Mouse (Mus musculus) myocyte (in vitro differentiated cells): Measurements from ENCODE around the gene Espn. TPM values are rescaled to one million over a fixed set of nuclear protein-coding genes. Genes with fewer than 3 reads are reported as not detected.

Experiments
- H3K27me3 ChIP-seq: one replicate; pipeline ENCODE4 v1.6.1; 2011; ENCODE audit not compliant: control insufficient read depth, insufficient read depth, insufficient read length
- H3K36me3 ChIP-seq: one replicate; pipeline ENCODE4 v1.6.1; 2011; ENCODE audit not compliant: control insufficient read depth, insufficient read depth
- H3K4me2 ChIP-seq: one replicate; pipeline ENCODE4 v1.6.1; 2011; ENCODE audit warnings: low read depth, control low read depth
- H3K4me3 ChIP-seq: one replicate; pipeline ENCODE4 v1.5.1; 2011; ENCODE audit warnings: mild to moderate bottlenecking, control low read depth, moderate library complexity
- H3K79me2 ChIP-seq: one replicate; pipeline ENCODE4 v1.6.1; 2011; ENCODE audit not compliant: control insufficient read depth, insufficient read depth
- H3ac ChIP-seq: one replicate; pipeline ENCODE4 v1.6.1; 2011; ENCODE audit not compliant: control insufficient read depth, insufficient read length
- CEBPB ChIP-seq: IDR thresholded peaks from 2 replicates; pipeline ENCODE4 v1.6.1; 2011; ENCODE audit warnings: mild to moderate bottlenecking, moderate library complexity; ENCODE audit not compliant: poor library complexity, insufficient read depth, severe bottlenecking
- E2F4 ChIP-seq: IDR thresholded peaks from one replicate; pipeline ENCODE4 v1.6.1; 2011; ENCODE audit warnings: mild to moderate bottlenecking, control low read depth, moderate library complexity; ENCODE audit not compliant: insufficient read depth
- MAX ChIP-seq: IDR thresholded peaks from one replicate; pipeline ENCODE4 v1.6.1; 2011; ENCODE audit warnings: low read depth, mild to moderate bottlenecking, control low read depth
- MYOD1 ChIP-seq, 3 experiments: IDR thresholded peaks; one replicate each; pipeline ENCODE4 v1.6.1; 2011; ENCODE audit warnings: control low read depth in 2 of 3, low read depth in 2 of 3, mild to moderate bottlenecking in 2 of 3, moderate library complexity in 1 of 3; ENCODE audit not compliant: insufficient read length in 2 of 3, control insufficient read depth in 1 of 3
- MYOG ChIP-seq, 3 experiments: IDR thresholded peaks; one replicate each; pipeline ENCODE4 v1.6.1; 2011; ENCODE audit warnings: control low read depth in 2 of 3, low read depth in 2 of 3, mild to moderate bottlenecking in 2 of 3; ENCODE audit not compliant: insufficient read length in 2 of 3, control insufficient read depth in 1 of 3, insufficient read depth in 1 of 3
- POLR2A ChIP-seq: IDR thresholded peaks from one replicate; pipeline ENCODE4 v1.6.1; 2011; ENCODE audit warnings: low read depth, mild to moderate bottlenecking, control low read depth, moderate library complexity; ENCODE audit not compliant: insufficient read length
- POLR2AphosphoS2 ChIP-seq: IDR thresholded peaks from one replicate; pipeline ENCODE4 v1.6.1; 2011; ENCODE audit warnings: low read depth, control low read depth; ENCODE audit not compliant: insufficient read length
- REST ChIP-seq: IDR thresholded peaks from one replicate; pipeline ENCODE4 v1.6.1; 2011; ENCODE audit warnings: mild to moderate bottlenecking, control low read depth, moderate library complexity; ENCODE audit not compliant: insufficient read depth, insufficient read length
- SRF ChIP-seq: IDR thresholded peaks from one replicate; pipeline ENCODE4 v1.6.1; 2011; ENCODE audit warnings: low read depth; ENCODE audit not compliant: control insufficient read depth, insufficient read length
- TCF12 ChIP-seq: IDR thresholded peaks from one replicate; pipeline ENCODE4 v1.6.1; 2011; ENCODE audit warnings: mild to moderate bottlenecking, control low read depth; ENCODE audit not compliant: poor library complexity, insufficient read depth, severe bottlenecking
- TCF3 ChIP-seq: IDR thresholded peaks from one replicate; pipeline ENCODE4 v1.6.1; 2011; ENCODE audit warnings: low read depth, control low read depth; ENCODE audit not compliant: insufficient read length
- USF1 ChIP-seq: IDR thresholded peaks from one replicate; pipeline ENCODE4 v1.6.1; 2011; ENCODE audit warnings: low read depth, mild to moderate bottlenecking, control low read depth, moderate library complexity
- polyA plus RNA-seq: library from polyadenylated mRNA; unstranded; fragments of >200 nt; fragmentation: generic; extraction: Trizol; gene quantifications from one replicate; pipeline ENCODE4 v1.2.1, GENCODE M21; 2012; ENCODE audit warnings: missing spikeins

Espn gene
- polyA plus RNA-seq, 1 experiment: 0.65 TPM

DNA sequence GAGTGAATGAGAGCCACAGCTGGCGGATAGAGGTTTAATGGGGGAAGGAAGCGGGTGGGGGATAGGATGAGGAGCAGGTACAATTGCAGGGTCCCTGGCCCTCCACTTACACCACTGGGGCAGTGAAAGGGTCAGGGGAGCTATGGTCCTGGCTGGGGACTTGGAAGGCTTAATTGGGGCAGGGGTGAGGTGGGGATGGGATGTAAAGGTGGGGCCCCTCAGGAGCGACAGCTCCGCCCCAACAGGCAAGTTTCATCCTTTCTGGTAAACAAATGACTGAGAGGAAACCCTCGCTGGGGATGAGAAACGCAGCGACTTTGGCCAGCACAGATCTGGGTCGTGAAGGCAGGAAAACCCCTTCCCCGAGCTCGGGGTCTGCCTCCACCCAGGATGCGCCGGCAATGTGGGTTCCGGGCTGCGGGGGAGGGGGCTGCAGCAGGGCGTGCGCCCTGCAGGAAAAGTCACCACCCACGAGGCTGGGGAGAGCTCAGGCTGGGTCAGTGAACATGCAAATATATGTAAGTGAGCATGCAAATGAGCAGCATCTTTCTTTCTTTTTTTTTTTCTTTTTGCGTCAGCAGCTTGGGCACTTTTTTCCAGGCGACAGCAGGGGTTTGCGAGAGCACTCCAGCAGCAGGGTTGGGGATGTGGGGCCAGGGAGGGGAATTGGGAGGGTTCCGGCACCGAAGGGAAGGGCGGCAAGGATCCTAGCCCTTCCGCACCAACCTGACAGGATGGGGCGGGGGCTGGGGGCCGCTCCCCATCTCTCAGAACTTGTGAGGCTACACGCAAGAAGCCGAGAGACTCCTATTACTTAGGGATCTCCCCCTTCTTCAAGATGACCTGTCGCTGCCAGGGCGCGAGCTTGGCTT lies 31.6 kb downstream of the Espn start:
- peaks cover 16% of the 10 kb centered on the region for H3K27me3 ChIP-seq
- H3K4me3 ChIP-seq: no peak overlapping the region
- no peaks in the 10 kb centered on the region for H3K79me2 ChIP-seq
- peaks cover 4% of the 10 kb centered on the region for H3K36me3 ChIP-seq
- peak; percentile 35 for TF ChIP-seq POLR2AphosphoS2
- TF ChIP-seq USF1: no peak
- H3ac ChIP-seq: no peak overlapping the region
- H3K4me2 ChIP-seq: no peak overlapping the region

DNA sequence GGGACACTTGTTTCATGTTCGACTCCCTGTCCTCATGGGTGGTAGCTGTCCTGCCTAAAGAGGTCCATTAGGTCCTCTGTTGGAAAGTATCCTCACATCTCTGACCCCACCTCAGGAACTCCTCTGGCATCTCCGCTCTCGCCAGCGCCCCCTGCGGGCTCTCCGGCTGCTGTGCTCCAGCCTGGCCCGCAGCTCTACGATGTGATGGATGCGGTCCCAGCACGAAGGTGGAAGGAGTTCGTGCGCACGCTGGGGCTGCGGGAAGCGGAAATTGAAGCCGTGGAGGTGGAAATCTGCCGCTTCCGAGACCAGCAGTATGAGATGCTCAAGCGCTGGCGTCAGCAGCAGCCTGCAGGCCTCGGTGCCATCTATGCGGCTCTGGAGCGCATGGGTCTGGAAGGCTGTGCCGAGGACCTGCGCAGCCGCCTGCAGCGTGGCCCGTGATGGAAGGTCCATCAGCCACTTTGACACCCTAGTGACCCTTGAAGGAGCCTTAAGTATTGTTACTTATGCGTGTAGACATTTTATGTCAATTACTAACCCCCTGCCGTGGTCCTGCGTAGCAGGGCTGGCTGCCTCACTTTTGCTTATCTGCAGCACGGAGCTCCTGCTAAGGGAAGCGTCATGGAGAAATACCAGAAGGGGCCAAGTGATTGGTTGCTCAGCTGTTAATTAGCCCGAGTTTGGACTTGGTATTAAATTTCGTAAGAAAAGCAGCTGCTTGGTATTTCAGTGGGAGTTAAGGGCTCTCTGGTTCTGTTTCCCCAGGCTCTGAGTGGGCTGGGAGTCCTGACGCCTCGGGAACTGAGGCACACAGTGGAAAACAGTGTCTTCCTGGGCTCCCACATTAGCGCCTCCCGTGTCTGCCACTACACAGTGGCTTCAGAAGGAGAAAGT lies 32.5 kb downstream of the Espn start:
- H3K4me2 ChIP-seq: no peak overlapping the region
- TF ChIP-seq E2F4: no peak
- no peak for TF ChIP-seq USF1
- no peak for TF ChIP-seq CEBPB
- no peak for TF ChIP-seq MAX
- TF ChIP-seq REST: no peak
- TF ChIP-seq MYOG (IDR thresholded peaks at IDR 0.05; ENCODE audit: control insufficient read depth in 1 of 3, insufficient read depth in 1 of 3, insufficient read length in 2 of 3, low read depth in 2 of 3): no peak
- TF ChIP-seq SRF: no peak
- no peak for TF ChIP-seq POLR2AphosphoS2
- no peak for TF ChIP-seq TCF3
- TF ChIP-seq POLR2A: no peak
- no peak for TF ChIP-seq MYOD1 (IDR thresholded peaks at IDR 0.05; ENCODE audit: control insufficient read depth in 1 of 3, insufficient read length in 2 of 3, low read depth in 2 of 3)
- no peak for TF ChIP-seq TCF12
- no peak overlapping the region for H3K4me3 ChIP-seq
- peaks cover 9% of the 10 kb centered on the region for H3K36me3 ChIP-seq
- H3K79me2 ChIP-seq: no peaks in the 10 kb centered on the region
- H3K27me3 ChIP-seq: peaks cover 7% of the 10 kb centered on the region
- H3ac ChIP-seq: no peak overlapping the region

DNA sequence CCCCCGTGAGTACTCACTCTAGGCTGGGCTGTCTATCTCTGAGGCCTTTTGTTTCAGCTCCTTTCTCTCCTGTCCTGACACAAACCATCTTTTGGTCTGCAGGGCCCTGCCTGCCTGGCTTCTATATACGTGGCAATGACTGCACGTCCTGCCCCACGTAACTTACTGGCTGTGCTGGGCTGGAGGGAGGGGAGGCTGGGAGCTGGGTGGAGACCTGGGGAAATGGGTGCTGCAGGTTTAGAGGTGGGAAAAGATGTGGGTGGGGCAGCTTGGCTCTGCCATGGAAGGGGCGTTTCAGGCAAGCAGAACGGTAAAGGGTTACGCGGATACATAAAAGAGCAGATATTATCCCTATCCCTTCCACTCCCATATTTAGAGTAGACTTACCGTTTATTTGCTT lies 34.6 kb downstream of the Espn start:
- H3K27me3 ChIP-seq: no peaks in the 10 kb centered on the region
- no peak for TF ChIP-seq CEBPB
- TF ChIP-seq MYOG (IDR thresholded peaks at IDR 0.05; ENCODE audit: control insufficient read depth in 1 of 3, insufficient read depth in 1 of 3, insufficient read length in 2 of 3, low read depth in 2 of 3): no peak
- no peak for TF ChIP-seq TCF3
- no peak for TF ChIP-seq USF1
- no peak for TF ChIP-seq E2F4
- TF ChIP-seq TCF12: no peak
- no peak for TF ChIP-seq POLR2A
- no peak for TF ChIP-seq MYOD1 (IDR thresholded peaks at IDR 0.05; ENCODE audit: control insufficient read depth in 1 of 3, insufficient read length in 2 of 3, low read depth in 2 of 3)
- no peak for TF ChIP-seq SRF
- no peak for TF ChIP-seq REST

DNA sequence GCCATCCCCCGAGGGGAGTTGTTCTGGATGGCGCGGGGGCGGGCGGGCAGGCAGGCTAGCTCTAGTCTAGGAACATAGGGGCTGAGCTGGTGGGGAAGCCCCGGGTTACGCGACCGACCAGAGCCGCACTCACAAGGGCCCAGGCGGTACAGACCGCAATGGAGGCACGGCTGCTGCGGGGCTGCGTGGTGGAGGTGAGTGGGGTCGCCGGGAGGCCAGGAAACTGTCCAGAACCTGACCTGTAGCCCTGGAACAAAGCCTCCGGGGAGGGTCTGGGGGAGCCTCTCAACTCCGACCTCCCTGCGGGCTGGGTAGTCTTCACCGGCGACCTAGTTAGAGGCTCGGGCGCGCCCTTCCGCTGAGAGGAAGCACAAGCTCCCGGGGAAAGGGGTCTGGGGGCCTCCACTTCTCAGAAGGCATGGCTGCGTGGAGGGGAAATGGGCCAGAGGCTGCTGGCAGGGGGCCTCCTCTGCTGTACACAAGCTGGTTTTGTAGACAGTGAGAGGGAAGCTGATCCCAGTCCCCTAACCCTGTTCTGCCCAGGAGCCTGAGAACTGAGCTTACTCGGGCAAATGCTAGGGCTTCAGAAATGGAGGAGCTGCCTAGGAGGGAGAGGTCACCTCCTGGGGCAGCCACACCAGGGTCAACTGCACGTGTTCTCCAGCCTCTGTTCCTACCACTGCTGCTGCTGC lies 36.1 kb downstream of the Espn start, which contains the start of gene Tnfrsf25:
Tnfrsf25 (plus strand) TSS at position 14 of the 692 bp plus-strand sequence.
- TF ChIP-seq POLR2AphosphoS2 (peak; percentile 66), MAX (no peak)
- H3K4me2 ChIP-seq: no peak within 1 kb of the TSS
- H3K36me3 ChIP-seq: peaks cover 16% of the 10 kb centered on the region
- H3ac ChIP-seq: no peak within 1 kb of the TSS
- no peaks in the 10 kb centered on the region for H3K27me3 ChIP-seq
- H3K79me2 ChIP-seq: no peaks in the 10 kb centered on the region
- no peak within 1 kb of the TSS for H3K4me3 ChIP-seq

More for the DNA sequence above, 34.6 kb downstream of the Espn start:
- no peak overlapping the region for H3ac ChIP-seq
- no peak overlapping the region for H3K4me3 ChIP-seq
- H3K4me2 ChIP-seq: no peak overlapping the region
- no peaks in the 10 kb centered on the region for H3K79me2 ChIP-seq
- H3K36me3 ChIP-seq: peaks cover 9% of the 10 kb centered on the region

DNA sequence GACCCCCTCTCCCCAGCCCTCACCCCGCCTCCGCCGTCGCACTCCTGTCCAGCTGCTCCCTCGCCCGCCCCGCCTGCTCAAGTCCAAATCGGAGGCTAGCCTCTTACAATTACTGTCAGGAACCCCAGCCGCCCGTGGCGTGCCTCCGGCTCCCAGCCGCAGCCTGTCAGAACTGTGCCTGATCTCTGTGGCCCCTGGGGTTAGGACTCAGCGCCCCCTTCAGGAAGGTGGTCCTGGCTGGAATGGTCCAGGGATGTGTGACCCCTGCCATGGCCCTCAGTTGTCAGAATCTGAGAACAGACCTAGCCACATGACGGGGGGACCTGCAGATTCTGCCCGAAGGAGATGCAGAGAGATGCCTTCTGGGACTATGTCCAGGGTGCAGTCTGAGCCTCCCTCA lies 38.1 kb downstream of the Espn start:
- Histone ChIP-seq H3ac (no peak overlapping the region), H3K36me3 (peaks cover 32% of the 10 kb centered on the region), H3K27me3 (no peaks in the 10 kb centered on the region), H3K4me2 (no peak overlapping the region), H3K4me3 (no peak overlapping the region), H3K79me2 (no peaks in the 10 kb centered on the region)
- no peak for TF ChIP-seq POLR2AphosphoS2
- TF ChIP-seq TCF12: no peak
- no peak for TF ChIP-seq MAX
- no peak for TF ChIP-seq MYOD1 (IDR thresholded peaks at IDR 0.05; ENCODE audit: control insufficient read depth in 1 of 3, insufficient read length in 2 of 3, low read depth in 2 of 3)
- TF ChIP-seq USF1: no peak
- no peak for TF ChIP-seq SRF
- no peak for TF ChIP-seq TCF3
- no peak for TF ChIP-seq MYOG (IDR thresholded peaks at IDR 0.05; ENCODE audit: control insufficient read depth in 1 of 3, insufficient read depth in 1 of 3, insufficient read length in 2 of 3, low read depth in 2 of 3)
- no peak for TF ChIP-seq CEBPB
